Mouse (Mus musculus): ENCODE data around the gene Cycs. TPM values are rescaled to one million over a fixed set of nuclear protein-coding genes. Genes with fewer than 3 reads are reported as not detected.
A peak's percentile ranks its signal among the peaks of the same experiment; 100 is the strongest.

Gene Cycs
- polyA plus RNA-seq, 1 experiment from 2014 or later, result 84.2 TPM

- Histone ChIP-seq H3K36me3 (replicated peaks) (no peaks in the 10 kb centered on the region), H3K4me3 (no peak overlapping the region), H3K9me3 (no peaks in the 10 kb centered on the region), H3K27me3 (replicated peaks; ENCODE audit: low read depth, poor library complexity, severe bottlenecking) (no peaks in the 10 kb centered on the region), H3K4me1 (peaks cover 9% of the 10 kb centered on the region), H3K27ac (replicated peaks) (no peak overlapping the region; the same call in 1 of the 2 replicates)
- WGBS, result 7% methylated on average over 7 of the region's 7 CpGs
- DNase-seq (ENCODE audit: low spot score), result peak; percentile 86
Observed at GRCm38 (mm10) chr6:50536461-50536892, 29.9 kb downstream of the Cycs start.

DNA sequence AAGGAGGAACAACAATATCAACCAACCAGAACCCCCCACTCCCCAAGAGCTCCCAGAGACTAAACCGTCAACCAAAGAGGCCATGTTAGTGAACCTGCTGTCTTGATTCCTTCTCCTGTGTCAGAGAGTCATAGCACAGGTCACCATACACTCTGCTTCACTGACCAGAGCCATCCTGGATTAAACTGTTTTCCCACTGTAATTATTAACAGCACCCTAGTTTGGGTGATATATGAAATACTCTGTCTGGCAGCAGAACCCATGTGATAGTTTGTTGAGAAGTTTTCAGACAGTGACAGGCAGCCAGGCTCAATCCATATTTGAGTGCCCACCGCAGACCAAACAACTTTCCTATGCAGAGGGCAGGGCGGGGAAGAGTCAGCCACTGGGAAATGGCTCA lies 31.0 kb downstream of the Cycs start:
- 81% methylated on average over 3 of the region's 3 CpGs for WGBS
- H3K4me1 ChIP-seq, result peaks cover 19% of the 10 kb centered on the region

DNA sequence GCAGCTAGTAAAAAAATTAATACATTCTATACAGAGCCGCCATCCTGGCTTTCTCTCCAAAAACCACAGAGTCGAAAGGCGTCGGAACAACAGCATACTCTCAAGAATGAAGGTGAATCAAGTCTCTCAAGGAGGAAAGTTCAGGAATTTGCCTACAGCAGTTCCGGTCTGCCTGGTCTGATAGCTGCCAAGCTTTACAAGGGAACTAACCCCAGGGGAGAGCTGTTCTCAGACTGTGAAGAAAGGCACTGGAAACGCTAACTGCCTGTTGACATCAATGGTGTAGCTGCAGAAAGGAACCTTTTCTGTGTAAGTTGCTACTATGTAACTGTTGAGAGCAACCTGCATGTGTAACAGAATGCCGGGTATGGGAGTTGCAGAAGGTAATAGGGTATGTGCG lies 34.4 kb downstream of the Cycs start:
- no peak for DNase-seq (ENCODE audit: low spot score)
- H3K27ac ChIP-seq (replicated peaks), result no peak overlapping the region
- H3K36me3 ChIP-seq (replicated peaks), result no peaks in the 10 kb centered on the region
- no peaks in the 10 kb centered on the region for H3K9me3 ChIP-seq
- no peak overlapping the region for H3K4me3 ChIP-seq
- WGBS, result 67% methylated on average over 8 of the region's 8 CpGs
- H3K27me3 ChIP-seq (replicated peaks; ENCODE audit: low read depth, poor library complexity, severe bottlenecking), result no peaks in the 10 kb centered on the region
- H3K4me1 ChIP-seq, result peaks cover 20% of the 10 kb centered on the region

More for the DNA sequence above, 31.0 kb downstream of the Cycs start:
- no peaks in the 10 kb centered on the region for H3K9me3 ChIP-seq
- H3K27ac ChIP-seq (replicated peaks), result no peak overlapping the region
- H3K36me3 ChIP-seq (replicated peaks), result no peaks in the 10 kb centered on the region
- no peak overlapping the region for H3K4me3 ChIP-seq
- DNase-seq (ENCODE audit: low spot score), result no peak
- H3K27me3 ChIP-seq (replicated peaks; ENCODE audit: low read depth, poor library complexity, severe bottlenecking), result no peaks in the 10 kb centered on the region

DNA sequence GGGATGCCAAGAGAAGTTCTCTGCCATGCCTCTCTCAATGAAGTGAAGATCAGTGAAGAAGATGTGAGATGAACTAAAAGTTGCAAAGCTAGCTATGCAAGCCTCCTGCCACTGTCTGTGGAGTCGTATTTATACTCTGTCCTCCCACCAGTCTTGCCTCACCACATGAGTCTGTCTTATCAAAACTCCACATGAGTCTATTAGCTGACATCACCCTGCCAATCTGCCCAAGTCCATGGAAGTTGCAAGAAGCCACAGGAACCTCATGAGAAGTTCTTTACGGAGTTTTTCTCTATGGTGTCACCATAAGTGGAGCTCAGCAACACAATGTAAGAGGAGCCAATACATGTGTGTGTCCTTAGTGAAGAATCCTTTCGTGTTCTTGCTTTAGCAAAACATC lies 35.3 kb downstream of the Cycs start:
- Histone ChIP-seq H3K27me3 (replicated peaks; ENCODE audit: low read depth, poor library complexity, severe bottlenecking) (no peaks in the 10 kb centered on the region), H3K36me3 (replicated peaks) (no peaks in the 10 kb centered on the region), H3K4me1 (peaks cover 17% of the 10 kb centered on the region), H3K27ac (replicated peaks) (no peak overlapping the region), H3K9me3 (no peaks in the 10 kb centered on the region), H3K4me3 (no peak overlapping the region)
- 70% methylated on average over 3 of the region's 3 CpGs for WGBS
- DNase-seq (ENCODE audit: low spot score), result no peak

DNA sequence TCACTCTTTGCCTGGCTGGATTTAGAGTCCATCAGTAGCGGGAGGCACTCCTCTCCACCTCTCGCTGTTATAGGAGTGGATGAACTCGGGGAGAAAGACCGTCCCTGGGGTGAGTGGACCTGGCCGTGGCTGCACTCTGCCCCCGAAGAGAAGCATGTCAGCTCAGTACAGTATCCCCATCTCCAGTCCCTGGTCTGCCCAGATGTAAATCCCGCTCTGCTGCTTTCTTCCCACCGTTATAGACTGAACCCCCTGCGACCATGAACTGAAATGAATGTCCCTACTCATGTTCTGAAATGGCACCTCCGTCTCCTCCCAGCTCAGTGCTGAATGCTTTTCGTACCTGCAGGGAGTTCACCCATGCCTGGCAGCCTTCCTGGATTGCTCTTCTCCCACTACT lies 37.1 kb downstream of the Cycs start:
- H3K9me3 ChIP-seq, result no peaks in the 10 kb centered on the region
- DNase-seq (ENCODE audit: low spot score), result no peak
- H3K4me1 ChIP-seq, result peaks cover 21% of the 10 kb centered on the region
- 93% methylated on average over 11 of the region's 11 CpGs for WGBS
- H3K36me3 ChIP-seq (replicated peaks), result no peaks in the 10 kb centered on the region
- H3K4me3 ChIP-seq, result no peak overlapping the region
- no peaks in the 10 kb centered on the region for H3K27me3 ChIP-seq (replicated peaks; ENCODE audit: low read depth, poor library complexity, severe bottlenecking)
- no peak overlapping the region for H3K27ac ChIP-seq (replicated peaks)

GRCm38 (mm10) chr6:50527416-50527815 lies 38.9 kb downstream of the Cycs start:
- Histone ChIP-seq H3K27me3 (replicated peaks; ENCODE audit: low read depth, poor library complexity, severe bottlenecking) (no peaks in the 10 kb centered on the region), H3K4me1 (peaks cover 21% of the 10 kb centered on the region), H3K36me3 (replicated peaks) (no peaks in the 10 kb centered on the region), H3K9me3 (no peaks in the 10 kb centered on the region), H3K27ac (replicated peaks) (no peak overlapping the region), H3K4me3 (no peak overlapping the region)
- WGBS, result 70% methylated on average over 9 of the region's 9 CpGs
- no peak for DNase-seq (ENCODE audit: low spot score)

- Histone ChIP-seq H3K9me3 (no peaks in the 10 kb centered on the region), H3K36me3 (replicated peaks) (no peaks in the 10 kb centered on the region), H3K27ac (replicated peaks) (no peak overlapping the region), H3K4me3 (no peak overlapping the region), H3K4me1 (peaks cover 16% of the 10 kb centered on the region), H3K27me3 (replicated peaks; ENCODE audit: low read depth, poor library complexity, severe bottlenecking) (no peaks in the 10 kb centered on the region)
- DNase-seq (ENCODE audit: low spot score), result peak; percentile 61
- 30% methylated on average over 7 of the region's 7 CpGs for WGBS
Observed at GRCm38 (mm10) chr6:50526597-50527024, 39.7 kb downstream of the Cycs start.

DNA sequence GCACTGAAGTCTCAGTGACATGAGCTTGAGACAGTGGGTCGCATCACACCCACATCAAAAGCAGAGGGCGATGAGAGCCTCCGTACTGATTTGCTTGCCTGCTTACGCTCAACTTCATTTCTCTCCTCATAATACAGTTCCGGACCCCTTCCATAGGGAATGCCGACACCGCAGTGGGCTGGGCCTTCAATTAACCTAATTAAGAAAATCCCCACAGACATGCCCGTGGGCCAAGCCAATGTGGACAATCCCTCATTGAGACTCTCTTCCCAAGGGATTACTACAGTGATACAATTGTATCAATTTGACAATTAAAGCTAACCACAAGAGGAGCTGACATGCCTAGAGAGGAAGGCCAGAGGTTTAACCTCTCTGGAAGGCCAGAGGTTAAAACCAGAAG lies 40.5 kb downstream of the Cycs start:
- DNase-seq (ENCODE audit: low spot score), result no peak
- H3K4me1 ChIP-seq, result peaks cover 12% of the 10 kb centered on the region
- WGBS, result 65% methylated on average over 8 of the region's 8 CpGs
- H3K4me3 ChIP-seq, result no peak overlapping the region
- H3K9me3 ChIP-seq, result no peaks in the 10 kb centered on the region
- no peaks in the 10 kb centered on the region for H3K27me3 ChIP-seq (replicated peaks; ENCODE audit: low read depth, poor library complexity, severe bottlenecking)
- H3K36me3 ChIP-seq (replicated peaks), result no peaks in the 10 kb centered on the region
- no peak overlapping the region for H3K27ac ChIP-seq (replicated peaks)

DNA sequence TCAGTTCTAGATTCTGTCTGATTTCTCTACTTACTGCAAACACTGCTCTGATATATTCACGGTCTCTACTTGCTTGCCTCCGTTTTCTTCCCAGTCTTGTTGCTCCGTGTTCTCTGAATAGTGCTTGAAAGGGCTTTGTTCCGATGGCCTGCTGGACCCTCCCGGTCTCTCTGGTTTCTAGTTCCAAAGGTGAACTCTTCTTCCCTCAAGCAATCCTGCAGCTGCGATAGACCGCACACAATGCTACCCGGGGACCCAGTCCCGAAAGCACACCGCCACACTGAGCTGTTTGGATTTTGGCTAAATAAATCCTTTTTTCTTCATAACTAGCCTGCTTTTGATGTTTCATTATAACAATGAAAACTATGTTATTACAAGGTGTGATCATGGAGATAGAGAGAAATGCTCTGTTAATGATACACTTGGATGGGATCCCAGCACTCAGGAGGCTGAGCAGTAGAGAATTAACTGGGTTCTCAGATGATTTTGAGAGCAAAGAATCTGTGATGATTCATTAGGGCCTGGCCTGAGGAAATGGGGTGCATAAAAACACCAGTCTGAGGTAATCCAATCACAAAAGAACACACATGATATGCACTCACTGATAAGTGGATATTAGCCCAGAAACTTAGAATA lies 42.0 kb downstream of the Cycs start:
- Histone ChIP-seq H3K9me3 (no peaks in the 10 kb centered on the region), H3K27me3 (replicated peaks; ENCODE audit: low read depth, poor library complexity, severe bottlenecking) (no peaks in the 10 kb centered on the region), H3K27ac (replicated peaks) (no peak overlapping the region), H3K4me3 (no peak overlapping the region), H3K4me1 (peaks cover 6% of the 10 kb centered on the region; the same call in 1 of the 2 replicates), H3K36me3 (replicated peaks) (no peaks in the 10 kb centered on the region)
- WGBS, result 90% methylated on average over 10 of the region's 10 CpGs
- DNase-seq (ENCODE audit: low spot score), result no peak

GRCm38 (mm10) chr6:50522772-50523171 lies 43.6 kb downstream of the Cycs start:
- Histone ChIP-seq H3K4me3 (no peak overlapping the region), H3K27ac (replicated peaks) (no peak overlapping the region), H3K9me3 (no peaks in the 10 kb centered on the region), H3K4me1 (peaks cover 6% of the 10 kb centered on the region; the same call in 1 of the 2 replicates), H3K36me3 (replicated peaks) (no peaks in the 10 kb centered on the region), H3K27me3 (replicated peaks; ENCODE audit: low read depth, poor library complexity, severe bottlenecking) (no peaks in the 10 kb centered on the region)
- 94% methylated on average over 7 of the region's 7 CpGs for WGBS
- DNase-seq (ENCODE audit: low spot score), result no peak

GRCm38 (mm10) chr6:50521532-50522135 lies 44.7 kb downstream of the Cycs start:
- Histone ChIP-seq H3K9me3 (no peaks in the 10 kb centered on the region), H3K27ac (replicated peaks) (no peak overlapping the region), H3K4me1 (peaks cover 6% of the 10 kb centered on the region; the same call in 1 of the 2 replicates), H3K27me3 (replicated peaks; ENCODE audit: low read depth, poor library complexity, severe bottlenecking) (no peaks in the 10 kb centered on the region), H3K36me3 (replicated peaks) (no peaks in the 10 kb centered on the region), H3K4me3 (no peak overlapping the region)
- WGBS, result 87% methylated on average over 7 of the region's 7 CpGs
- DNase-seq (ENCODE audit: low spot score), result no peak

- H3K27me3 ChIP-seq (replicated peaks; ENCODE audit: low read depth, poor library complexity, severe bottlenecking), result no peaks in the 10 kb centered on the region
- H3K4me3 ChIP-seq, result no peak overlapping the region
- H3K9me3 ChIP-seq, result no peaks in the 10 kb centered on the region
- DNase-seq (ENCODE audit: low spot score), result no peak
- H3K27ac ChIP-seq (replicated peaks), result no peak overlapping the region
- no peaks in the 10 kb centered on the region for H3K4me1 ChIP-seq
- H3K36me3 ChIP-seq (replicated peaks), result no peaks in the 10 kb centered on the region
- 92% methylated on average over 5 of the region's 5 CpGs for WGBS
Observed at GRCm38 (mm10) chr6:50520139-50520538, 46.2 kb downstream of the Cycs start.

DNA sequence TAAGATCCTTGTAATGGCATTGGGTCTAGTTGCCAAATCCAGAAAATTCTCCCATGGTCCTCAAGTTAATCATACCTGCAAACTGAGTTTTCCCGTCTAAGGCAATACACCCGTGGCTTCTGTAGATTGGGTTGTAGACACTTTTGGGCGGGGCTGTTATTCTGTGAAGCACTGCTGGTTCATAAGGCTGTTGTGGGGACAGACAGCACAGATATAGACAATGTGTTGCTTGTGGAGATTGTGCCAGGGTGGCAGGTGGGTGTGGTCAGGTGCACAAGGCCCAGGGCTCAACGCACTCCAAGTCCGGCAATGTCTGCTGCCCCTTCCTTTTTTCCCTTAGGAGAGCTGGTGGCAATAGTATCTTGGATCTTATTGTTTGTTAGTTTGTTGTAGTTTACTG lies 48.0 kb downstream of the Cycs start:
- Histone ChIP-seq H3K4me1 (no peaks in the 10 kb centered on the region), H3K4me3 (no peak overlapping the region), H3K36me3 (replicated peaks) (no peaks in the 10 kb centered on the region), H3K27ac (replicated peaks) (no peak overlapping the region), H3K27me3 (replicated peaks; ENCODE audit: low read depth, poor library complexity, severe bottlenecking) (no peaks in the 10 kb centered on the region), H3K9me3 (no peaks in the 10 kb centered on the region)
- no peak for DNase-seq (ENCODE audit: low spot score)
- 93% methylated on average over 5 of the region's 5 CpGs for WGBS
